Mouse (Mus musculus) urinary bladder, adult 2 months (tissue): ENCODE measurements around the gene Cuedc2. TPM values are rescaled to one million over a fixed set of nuclear protein-coding genes. Genes with fewer than 3 reads are reported as not detected.
A peak's percentile ranks its signal among the peaks of the same experiment; 100 is the strongest.

Experiments used
- DNase-seq: peaks from one replicate; pipeline ENCODE4 v3.0.0; 2022; ENCODE audit warnings: low spot score
- polyA plus RNA-seq: library from polyadenylated mRNA; depleted of rRNA; stranded (reverse); fragments of >200 nt; gene quantifications from 2 replicates; pipeline ENCODE4 v1.2.3, GENCODE M21; 2012

The Cuedc2 gene
- polyA plus RNA-seq, 1 experiment: 120 TPM

GRCm38 (mm10) chr19:46339287-46339971 lies 927 bp upstream of the Cuedc2 start:
- DNase-seq: no peak

GRCm38 (mm10) chr19:46338942-46339286 lies 412 bp upstream of the Cuedc2 start:
- DNase-seq: no peak

- no peak for DNase-seq
Measured at GRCm38 (mm10) chr19:46337719-46338330, 677 bp downstream of the Cuedc2 start.

DNA sequence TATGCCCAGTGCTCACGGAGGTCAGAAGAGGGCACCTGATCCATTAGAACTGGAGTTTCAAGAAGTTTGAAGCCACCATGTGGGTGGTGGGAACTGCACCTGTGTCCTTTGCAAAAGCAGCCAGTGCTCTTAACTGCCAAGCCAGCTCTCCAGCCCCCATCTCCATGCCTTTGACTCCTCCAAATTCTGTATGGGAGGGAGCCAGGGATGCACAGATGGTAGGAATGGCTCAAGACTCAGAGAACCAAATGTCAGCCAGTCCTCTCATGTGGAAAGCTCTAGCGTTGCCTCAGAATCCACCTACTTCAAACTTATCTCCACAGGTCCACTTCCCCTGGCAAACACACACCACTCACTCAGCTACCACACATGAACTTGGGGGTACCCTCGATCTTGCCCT lies 4.6 kb downstream of the Cuedc2 start:
- no peak for DNase-seq

- DNase-seq: no peak
Measured at GRCm38 (mm10) chr19:46332721-46333339, 5.7 kb downstream of the Cuedc2 start.

- no peak for DNase-seq
Measured at GRCm38 (mm10) chr19:46331936-46332335, 6.6 kb downstream of the Cuedc2 start.

DNA sequence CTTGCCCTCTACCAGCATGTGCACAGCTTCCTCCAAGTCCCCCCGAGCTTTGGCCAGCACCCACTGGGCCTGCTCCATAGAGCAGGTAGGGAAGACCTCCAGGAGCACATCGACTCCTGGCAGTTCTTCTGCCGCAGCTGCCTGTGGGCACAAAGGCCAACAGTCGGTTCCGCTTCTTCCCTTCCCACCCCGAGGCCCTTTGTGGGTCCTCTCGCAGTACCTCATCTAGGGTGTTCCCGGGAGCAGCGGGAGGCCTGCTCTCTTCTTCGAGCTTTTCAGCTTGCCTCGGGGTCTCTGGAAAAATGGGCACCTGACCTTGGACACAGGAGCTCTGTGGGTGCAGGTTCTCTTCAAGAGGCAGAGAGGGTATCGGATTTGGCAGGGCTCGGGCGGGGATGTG lies 7.2 kb downstream of the Cuedc2 start:
- DNase-seq: no peak

GRCm38 (mm10) chr19:46330696-46331095 lies 7.8 kb downstream of the Cuedc2 start:
- no peak for DNase-seq

- DNase-seq: peak; percentile 70
Measured at GRCm38 (mm10) chr19:46329951-46330350, 8.6 kb downstream of the Cuedc2 start.

DNA sequence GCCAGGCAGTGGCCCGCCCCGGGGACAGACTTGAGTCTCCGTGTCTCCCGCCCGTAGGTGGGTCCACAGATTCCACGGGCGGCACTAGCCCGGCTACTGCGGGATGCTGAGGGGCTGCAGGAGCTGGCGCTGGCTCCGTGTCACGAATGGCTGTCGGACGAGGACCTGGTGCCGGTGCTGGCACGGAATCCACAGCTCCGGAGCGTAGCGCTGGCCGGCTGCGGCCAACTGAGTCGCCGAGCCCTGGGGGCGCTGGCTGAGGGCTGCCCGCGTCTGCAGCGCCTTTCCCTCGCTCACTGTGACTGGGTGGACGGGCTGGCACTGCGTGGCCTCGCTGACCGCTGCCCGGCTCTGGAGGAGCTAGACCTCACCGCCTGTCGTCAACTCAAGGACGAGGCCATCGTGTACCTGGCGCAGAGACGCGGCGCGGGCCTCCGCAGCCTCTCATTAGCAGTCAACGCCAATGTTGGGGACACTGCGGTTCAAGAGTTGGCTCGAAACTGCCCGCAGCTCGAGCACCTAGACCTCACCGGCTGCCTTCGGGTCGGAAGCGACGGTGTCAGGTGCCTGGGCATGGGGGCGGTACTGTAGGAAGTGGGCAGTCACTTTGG lies 9.4 kb downstream of the Cuedc2 start:
- DNase-seq: no peak

DNA sequence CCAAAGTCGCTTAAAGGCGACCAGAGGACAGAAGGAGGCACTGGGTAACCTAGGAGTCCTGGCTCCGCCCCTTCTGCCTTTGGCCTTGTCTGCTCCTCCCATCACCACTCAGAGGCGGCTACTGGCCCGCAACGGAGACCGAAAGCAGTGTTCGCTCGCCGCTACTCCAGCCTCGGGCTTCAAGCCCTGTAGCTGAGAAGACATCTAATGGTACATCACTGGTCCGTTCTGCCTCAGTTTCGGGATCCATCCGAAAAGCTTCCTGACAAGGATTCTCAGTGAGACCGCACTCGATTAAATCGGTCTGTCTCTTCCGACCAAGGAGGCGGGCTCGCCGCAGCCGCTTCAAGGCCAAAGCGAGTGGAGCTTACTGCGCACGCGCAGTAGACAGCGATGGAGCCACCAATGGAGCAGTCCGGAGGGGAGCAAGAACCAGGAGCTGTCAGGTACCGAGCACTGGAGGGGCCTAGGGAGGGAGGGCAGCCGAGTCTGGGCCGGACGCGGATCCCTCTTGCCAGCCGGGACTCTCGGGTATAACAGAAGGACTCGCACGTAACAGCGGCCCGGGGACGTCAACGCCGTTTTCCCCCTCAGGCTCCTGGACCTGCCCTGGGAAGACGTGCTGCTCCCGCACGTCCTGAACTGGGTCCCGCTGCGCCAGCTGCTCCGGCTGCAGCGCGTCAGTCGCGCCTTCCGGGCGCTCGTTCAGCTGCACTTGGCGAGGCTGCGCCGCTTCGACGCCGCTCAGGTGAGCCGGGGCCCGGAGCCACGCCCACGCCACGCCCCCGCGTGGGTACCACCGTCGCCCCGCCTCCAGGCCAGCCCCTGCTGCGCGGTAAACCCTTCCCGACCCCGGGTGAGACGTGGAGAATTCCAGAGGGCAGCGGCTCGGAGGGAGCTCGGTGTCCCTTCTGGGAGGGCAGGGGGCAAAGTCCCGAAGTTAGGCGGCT lies 10.1 kb downstream of the Cuedc2 start, which contains the start of gene Fbxl15:
Fbxl15 (plus strand) TSS at position 104 of the 950 bp plus-strand sequence.
- peak; percentile 89 for DNase-seq

- no peak for DNase-seq
Measured at GRCm38 (mm10) chr19:46327531-46328064, 10.9 kb downstream of the Cuedc2 start.

DNA sequence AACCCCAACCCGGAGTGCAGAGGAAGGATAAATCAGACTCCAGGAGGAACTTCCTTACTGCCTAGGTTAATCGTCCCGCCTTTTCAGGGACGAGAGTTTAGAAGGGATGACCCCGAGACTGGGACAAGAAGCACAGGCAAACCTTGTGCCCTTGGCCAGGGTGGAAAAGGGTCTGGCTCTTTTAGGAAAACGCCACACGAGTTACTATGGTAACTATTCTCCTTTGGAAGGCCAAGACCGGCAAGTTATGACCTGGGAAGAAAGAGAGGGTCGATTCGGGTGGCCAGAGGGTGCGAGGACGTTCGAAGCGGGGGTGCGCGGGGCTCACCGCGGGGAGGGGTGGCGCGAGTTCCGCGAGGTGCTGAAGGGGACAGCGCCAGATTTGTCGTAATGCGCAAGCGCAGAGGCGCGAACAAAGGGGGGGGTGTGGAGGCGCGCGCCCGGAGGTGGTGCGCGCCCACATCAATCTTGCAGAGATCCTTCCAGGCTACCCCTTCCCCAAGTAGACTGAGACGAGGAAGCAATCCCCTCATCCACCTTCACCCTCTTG lies 11.7 kb downstream of the Cuedc2 start, which contains the start of gene Psd:
Psd (minus strand) TSS at position 401 of the 550 bp plus-strand sequence.
- DNase-seq: peak; percentile 23

GRCm38 (mm10) chr19:46326019-46326755 lies 12.3 kb downstream of the Cuedc2 start:
- no peak for DNase-seq

DNA sequence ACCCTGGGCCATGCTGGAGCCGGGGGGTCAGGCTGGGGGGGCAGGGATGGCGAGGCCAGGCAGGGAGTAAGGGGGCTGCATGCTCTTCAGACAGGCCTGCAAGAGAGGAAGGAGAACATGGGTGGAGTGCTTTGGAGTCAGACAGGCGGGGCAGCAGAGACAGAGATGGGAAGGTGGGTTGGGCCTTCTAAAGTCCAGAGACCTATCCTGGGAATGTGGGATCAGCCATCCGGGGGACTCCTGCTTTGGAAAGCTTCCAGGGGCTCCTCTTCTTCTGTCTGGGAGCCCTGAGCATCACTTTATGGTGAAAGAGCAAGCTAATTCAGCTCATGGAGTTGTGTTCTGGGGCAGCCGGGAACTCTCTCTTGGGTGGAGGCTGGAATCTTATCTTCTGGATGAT lies 13.6 kb downstream of the Cuedc2 start:
- no peak for DNase-seq

GRCm38 (mm10) chr19:46324366-46324765 lies 14.1 kb downstream of the Cuedc2 start:
- no peak for DNase-seq

DNA sequence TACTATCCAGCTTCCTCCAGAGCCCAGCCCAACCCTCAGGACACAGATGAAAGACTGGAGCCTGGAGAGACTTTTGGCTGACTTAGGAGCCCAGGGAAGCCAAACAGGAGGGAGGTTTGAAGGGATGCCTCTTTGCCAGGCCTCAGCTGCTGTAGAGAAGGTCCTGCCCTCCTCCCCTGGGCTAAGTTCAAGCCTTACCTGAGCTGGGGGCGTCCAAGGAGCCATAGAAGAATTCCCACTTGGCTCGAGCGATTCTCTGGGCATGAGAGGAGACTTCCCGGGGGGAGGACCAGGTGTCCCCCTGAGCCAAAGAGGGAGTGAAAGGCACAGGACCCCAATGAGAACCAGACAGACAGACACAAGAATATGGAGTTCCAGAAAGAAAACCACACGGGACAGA lies 14.8 kb downstream of the Cuedc2 start:
- DNase-seq: no peak

DNA sequence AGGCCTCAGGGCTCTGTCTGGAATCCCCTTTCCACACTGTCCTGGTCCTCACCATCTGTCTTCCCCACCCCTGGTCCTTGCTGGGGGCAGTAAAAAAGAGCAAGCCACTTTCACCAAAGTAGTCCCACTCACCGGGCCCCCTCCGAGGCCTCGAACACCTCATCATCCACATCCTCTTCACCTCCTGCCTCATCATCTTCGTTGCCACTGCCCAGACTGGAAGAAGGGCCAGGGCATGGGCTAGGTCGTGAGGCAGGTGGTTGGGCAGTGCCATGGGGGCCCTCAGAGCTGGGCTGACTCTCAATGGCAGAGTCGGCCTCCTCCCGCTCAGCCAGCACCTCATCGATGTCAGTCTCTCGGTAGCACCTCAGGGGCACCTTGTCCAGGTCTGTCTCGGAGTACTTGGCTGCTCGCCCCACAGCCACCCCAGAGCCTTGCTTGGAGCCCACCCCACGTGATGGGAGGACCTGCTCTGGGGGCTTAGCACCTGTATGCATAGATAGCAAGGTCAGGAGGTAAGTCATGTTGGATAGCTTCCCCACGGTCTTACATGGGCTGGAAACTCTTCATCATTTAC lies 15.4 kb downstream of the Cuedc2 start:
- no peak for DNase-seq

GRCm38 (mm10) chr19:46322144-46322995 lies 16.1 kb downstream of the Cuedc2 start:
- DNase-seq: no peak
